Mouse (Mus musculus): Measurements from ENCODE around the gene Apbb2. TPM values are rescaled to one million over a fixed set of nuclear protein-coding genes. Genes with fewer than 3 reads are reported as not detected.
A peak's percentile ranks its signal among the peaks of the same experiment; 100 is the strongest.

Gene Apbb2
- total RNA-seq, 2 experiments from 2014 or later = 60.1 to 70.5 TPM

GRCm38 (mm10) chr5:66494651-66495050 lies 123.9 kb downstream of the Apbb2 start:
- no peak overlapping the region for H3K4me3 ChIP-seq
- no peak for TF ChIP-seq CTCF (IDR thresholded peaks at IDR 0.05)
- no peak for DNase-seq (ENCODE audit: extremely low spot score in 1 of 2, low spot score in 2 of 2)
- intact Hi-C loops (cut with DNase I) = no loop called here
- no peak overlapping the region for H3K27ac ChIP-seq

- intact Hi-C loops (cut with DNase I) = no loop called here
- H3K27ac ChIP-seq = no peak overlapping the region
- DNase-seq (ENCODE audit: extremely low spot score in 1 of 2, low spot score in 2 of 2) = no peak
- H3K4me3 ChIP-seq = no peak overlapping the region
- no peak for TF ChIP-seq CTCF (IDR thresholded peaks at IDR 0.05)
These were observed 126.0 kb downstream of the Apbb2 start for GRCm38 (mm10) chr5:66492563-66492960.

GRCm38 (mm10) chr5:66491907-66492562 lies 126.5 kb downstream of the Apbb2 start:
- no peak for DNase-seq (ENCODE audit: extremely low spot score in 1 of 2, low spot score in 2 of 2)
- no peak overlapping the region for H3K4me3 ChIP-seq
- no peak for TF ChIP-seq CTCF (IDR thresholded peaks at IDR 0.05)
- intact Hi-C loops (cut with DNase I) = no loop called here
- no peak overlapping the region for H3K27ac ChIP-seq

GRCm38 (mm10) chr5:66486028-66486427 lies 132.6 kb downstream of the Apbb2 start:
- TF ChIP-seq CTCF (IDR thresholded peaks at IDR 0.05) = no peak
- no peak overlapping the region for H3K4me3 ChIP-seq
- H3K27ac ChIP-seq = no peak overlapping the region
- DNase-seq (ENCODE audit: extremely low spot score in 1 of 2, low spot score in 2 of 2) = no peak
- intact Hi-C loops (cut with DNase I) = no loop called here

GRCm38 (mm10) chr5:66476266-66476665 lies 142.3 kb downstream of the Apbb2 start:
- no peak for DNase-seq (ENCODE audit: extremely low spot score in 1 of 2, low spot score in 2 of 2)
- H3K27ac ChIP-seq = no peak overlapping the region
- intact Hi-C loops (cut with DNase I) = no loop called here
- H3K4me3 ChIP-seq = no peak overlapping the region
- no peak for TF ChIP-seq CTCF (IDR thresholded peaks at IDR 0.05)

GRCm38 (mm10) chr5:66475824-66476223 lies 142.8 kb downstream of the Apbb2 start:
- Histone ChIP-seq H3K4me3 (no peak overlapping the region), H3K27ac (no peak overlapping the region)
- no peak for TF ChIP-seq CTCF (IDR thresholded peaks at IDR 0.05)
- intact Hi-C loops (cut with DNase I) = no loop called here
- no peak for DNase-seq (ENCODE audit: extremely low spot score in 1 of 2, low spot score in 2 of 2)

- no peak for TF ChIP-seq CTCF (IDR thresholded peaks at IDR 0.05)
- Histone ChIP-seq H3K4me3 (no peak overlapping the region), H3K27ac (no peak overlapping the region)
- no peak for DNase-seq (ENCODE audit: extremely low spot score in 1 of 2, low spot score in 2 of 2)
- intact Hi-C loops (cut with DNase I) = no loop called here
These were observed 144.4 kb downstream of the Apbb2 start for GRCm38 (mm10) chr5:66474153-66474552.

GRCm38 (mm10) chr5:66473599-66473998 lies 145.0 kb downstream of the Apbb2 start:
- no peak for TF ChIP-seq CTCF (IDR thresholded peaks at IDR 0.05)
- no peak for DNase-seq (ENCODE audit: extremely low spot score in 1 of 2, low spot score in 2 of 2)
- H3K27ac ChIP-seq = no peak overlapping the region
- intact Hi-C loops (cut with DNase I) = no loop called here
- H3K4me3 ChIP-seq = no peak overlapping the region

- intact Hi-C loops (cut with DNase I) = no loop called here
- no peak overlapping the region for H3K27ac ChIP-seq
- H3K4me3 ChIP-seq = no peak overlapping the region
- TF ChIP-seq CTCF (IDR thresholded peaks at IDR 0.05) = no peak
- no peak for DNase-seq (ENCODE audit: extremely low spot score in 1 of 2, low spot score in 2 of 2)
These were observed 147.7 kb downstream of the Apbb2 start for GRCm38 (mm10) chr5:66470837-66471236.

- Histone ChIP-seq H3K4me3 (no peak overlapping the region), H3K27ac (no peak overlapping the region)
- intact Hi-C loops (cut with DNase I) = no loop called here
- no peak for TF ChIP-seq CTCF (IDR thresholded peaks at IDR 0.05)
- no peak for DNase-seq (ENCODE audit: extremely low spot score in 1 of 2, low spot score in 2 of 2)
These were observed 148.9 kb downstream of the Apbb2 start for GRCm38 (mm10) chr5:66469685-66470084.

GRCm38 (mm10) chr5:66468331-66469001 lies 150.1 kb downstream of the Apbb2 start:
- no peak overlapping the region for H3K4me3 ChIP-seq
- DNase-seq (ENCODE audit: extremely low spot score in 1 of 2, low spot score in 2 of 2) = no peak
- H3K27ac ChIP-seq = no peak overlapping the region
- intact Hi-C loops (cut with DNase I) = no loop called here
- no peak for TF ChIP-seq CTCF (IDR thresholded peaks at IDR 0.05)

GRCm38 (mm10) chr5:66462665-66463064 lies 155.9 kb downstream of the Apbb2 start:
- no peak for TF ChIP-seq CTCF (IDR thresholded peaks at IDR 0.05)
- no peak overlapping the region for H3K4me3 ChIP-seq
- no peak overlapping the region for H3K27ac ChIP-seq
- intact Hi-C loops (cut with DNase I) = no loop called here
- DNase-seq (ENCODE audit: extremely low spot score in 1 of 2, low spot score in 2 of 2) = no peak

- intact Hi-C loops (cut with DNase I) = no loop called here
- H3K4me3 ChIP-seq = no peak overlapping the region
- DNase-seq (ENCODE audit: extremely low spot score in 1 of 2, low spot score in 2 of 2) = no peak
- peak overlapping the region; percentile 1; the same call in 1 of the 2 replicates for H3K27ac ChIP-seq
- TF ChIP-seq CTCF (IDR thresholded peaks at IDR 0.05) = no peak
These were observed 159.7 kb downstream of the Apbb2 start for GRCm38 (mm10) chr5:66458851-66459250.
